Mouse (Mus musculus): ENCODE measurements around the gene Zpr1. TPM values are rescaled to one million over a fixed set of nuclear protein-coding genes. Genes with fewer than 3 reads are reported as not detected.

Gene Zpr1
- total and polyA plus RNA-seq, 3 experiments = 35.7 to 52.0 (median 43.0) TPM

GRCm38 (mm10) chr9:46309121-46309520 is 36.3 kb downstream of the Zpr1 start:
- TF ChIP-seq TAL1 (conservative IDR thresholded peaks at IDR 0.05; ENCODE audit: low read depth, low read length) = no peak
- TF ChIP-seq GATA2 (IDR thresholded peaks at IDR 0.05; ENCODE audit: borderline replicate concordance, low read depth, low read length) = no peak
- TF ChIP-seq CTCF (IDR thresholded peaks at IDR 0.05; ENCODE audit: low read depth, low read length) = 0 out of 2 replicates have a peak, but pooled peaks have one; percentile 21
- H3K4me1 ChIP-seq (ENCODE audit: insufficient read depth, low read depth, low read length) = no peaks in the 10 kb centered on the region
- no peaks in the 10 kb centered on the region for H3K9me3 ChIP-seq (replicated peaks)
- DNase-seq (ENCODE audit: low spot score) = no peak
- H3K27me3 ChIP-seq (ENCODE audit: insufficient read depth, low read length) = peaks cover 64% of the 10 kb centered on the region
- H3K4me3 ChIP-seq (ENCODE audit: low read depth, low read length) = no peak overlapping the region
- ATAC-seq (ENCODE audit: extremely low read depth, insufficient number of reproducible peaks, low FRiP score, poor library complexity, severe bottlenecking) = no peak
- no peaks in the 10 kb centered on the region for H3K36me3 ChIP-seq (replicated peaks)

- no peak for TF ChIP-seq GATA2 (IDR thresholded peaks at IDR 0.05; ENCODE audit: borderline replicate concordance, low read depth, low read length)
- peak; percentile 99 for TF ChIP-seq CTCF (IDR thresholded peaks at IDR 0.05; ENCODE audit: low read depth, low read length)
Measured at GRCm38 (mm10) chr9:46314507-46314906, 41.6 kb downstream of the Zpr1 start.

GRCm38 (mm10) chr9:46314921-46315320 is 42.1 kb downstream of the Zpr1 start:
- no peak for TF ChIP-seq CTCF (IDR thresholded peaks at IDR 0.05; ENCODE audit: low read depth, low read length)
- TF ChIP-seq GATA1 (IDR thresholded peaks at IDR 0.05; ENCODE audit: borderline replicate concordance, low read length) = no peak
- TF ChIP-seq TAL1 (conservative IDR thresholded peaks at IDR 0.05; ENCODE audit: low read depth, low read length) = no peak
- no peak for TF ChIP-seq POLR2AphosphoS5 (IDR thresholded peaks at IDR 0.05; ENCODE audit: insufficient replicate concordance, low read depth, low read length)
- TF ChIP-seq GATA2 (IDR thresholded peaks at IDR 0.05; ENCODE audit: borderline replicate concordance, low read depth, low read length) = no peak
- Histone ChIP-seq H3K9me3 (replicated peaks) (peaks cover 6% of the 10 kb centered on the region; the same call in 1 of the 2 replicates), H3K27me3 (ENCODE audit: insufficient read depth, low read length) (peaks cover 38% of the 10 kb centered on the region), H3K4me1 (ENCODE audit: insufficient read depth, low read depth, low read length) (no peaks in the 10 kb centered on the region), H3K4me3 (ENCODE audit: low read depth, low read length) (no peak overlapping the region), H3K36me3 (replicated peaks) (no peaks in the 10 kb centered on the region)
- DNase-seq (ENCODE audit: low spot score) = no peak
- no peak for ATAC-seq (ENCODE audit: extremely low read depth, insufficient number of reproducible peaks, low FRiP score, poor library complexity, severe bottlenecking)

More at GRCm38 (mm10) chr9:46314507-46314906, 41.6 kb downstream of the Zpr1 start:
- Histone ChIP-seq H3K4me3 (ENCODE audit: low read depth, low read length) (no peak overlapping the region), H3K27me3 (ENCODE audit: insufficient read depth, low read length) (peaks cover 38% of the 10 kb centered on the region), H3K4me1 (ENCODE audit: insufficient read depth, low read depth, low read length) (no peaks in the 10 kb centered on the region), H3K36me3 (replicated peaks) (no peaks in the 10 kb centered on the region), H3K9me3 (replicated peaks) (peaks cover 4% of the 10 kb centered on the region; the same call in 1 of the 2 replicates)
- DNase-seq (ENCODE audit: low spot score) = peak; percentile 50
- ATAC-seq (ENCODE audit: extremely low read depth, insufficient number of reproducible peaks, low FRiP score, poor library complexity, severe bottlenecking) = peak; percentile 54; the same call in 1 of the 2 replicates

- H3K9me3 ChIP-seq (replicated peaks) = peaks cover 10% of the 10 kb centered on the region; the same call in 1 of the 2 replicates
- H3K36me3 ChIP-seq (replicated peaks) = no peaks in the 10 kb centered on the region
- H3K4me1 ChIP-seq (ENCODE audit: insufficient read depth, low read depth, low read length) = no peaks in the 10 kb centered on the region
- no peak for ATAC-seq (ENCODE audit: extremely low read depth, insufficient number of reproducible peaks, low FRiP score, poor library complexity, severe bottlenecking)
- TF ChIP-seq TAL1 (conservative IDR thresholded peaks at IDR 0.05; ENCODE audit: low read depth, low read length) = no peak
- TF ChIP-seq POLR2AphosphoS5 (IDR thresholded peaks at IDR 0.05; ENCODE audit: insufficient replicate concordance, low read depth, low read length) = no peak
- no peak for TF ChIP-seq GATA2 (IDR thresholded peaks at IDR 0.05; ENCODE audit: borderline replicate concordance, low read depth, low read length)
- TF ChIP-seq GATA1 (IDR thresholded peaks at IDR 0.05; ENCODE audit: borderline replicate concordance, low read length) = no peak
- no peak for TF ChIP-seq CTCF (IDR thresholded peaks at IDR 0.05; ENCODE audit: low read depth, low read length)
- peaks cover 35% of the 10 kb centered on the region for H3K27me3 ChIP-seq (ENCODE audit: insufficient read depth, low read length)
- DNase-seq (ENCODE audit: low spot score) = no peak
- no peak overlapping the region for H3K4me3 ChIP-seq (ENCODE audit: low read depth, low read length)
Measured at GRCm38 (mm10) chr9:46315807-46316365, 43.0 kb downstream of the Zpr1 start.

DNA sequence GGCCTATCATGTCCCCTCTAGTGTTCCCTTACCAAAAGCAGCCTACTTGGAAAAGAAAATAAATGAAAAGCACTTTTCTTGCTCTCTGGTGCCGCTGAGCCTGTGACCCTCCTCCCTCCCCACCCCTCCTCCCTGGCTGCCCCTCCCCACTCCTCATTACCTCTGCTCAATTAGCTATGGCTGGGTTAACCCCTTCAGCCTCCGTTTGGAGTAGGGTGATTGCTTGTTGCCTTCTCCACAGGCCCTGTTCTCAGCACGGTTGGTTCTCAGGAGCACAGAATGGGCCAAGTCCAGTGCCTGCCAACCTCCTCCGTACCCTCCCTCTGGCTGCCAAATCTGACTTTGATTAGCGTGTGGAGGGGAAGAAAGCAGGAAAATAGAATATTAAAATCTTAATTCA is 43.5 kb downstream of the Zpr1 start:
- H3K27me3 ChIP-seq (ENCODE audit: insufficient read depth, low read length) = peaks cover 32% of the 10 kb centered on the region
- H3K4me1 ChIP-seq (ENCODE audit: insufficient read depth, low read depth, low read length) = no peaks in the 10 kb centered on the region
- H3K4me3 ChIP-seq (ENCODE audit: low read depth, low read length) = no peak overlapping the region
- no peak for ATAC-seq (ENCODE audit: extremely low read depth, insufficient number of reproducible peaks, low FRiP score, poor library complexity, severe bottlenecking)
- H3K9me3 ChIP-seq (replicated peaks) = peaks cover 10% of the 10 kb centered on the region; the same call in 1 of the 2 replicates
- TF ChIP-seq GATA2 (IDR thresholded peaks at IDR 0.05; ENCODE audit: borderline replicate concordance, low read depth, low read length) (no peak), GATA1 (IDR thresholded peaks at IDR 0.05; ENCODE audit: borderline replicate concordance, low read length) (no peak), TAL1 (conservative IDR thresholded peaks at IDR 0.05; ENCODE audit: low read depth, low read length) (no peak), CTCF (IDR thresholded peaks at IDR 0.05; ENCODE audit: low read depth, low read length) (no peak), POLR2AphosphoS5 (IDR thresholded peaks at IDR 0.05; ENCODE audit: insufficient replicate concordance, low read depth, low read length) (no peak)
- DNase-seq (ENCODE audit: low spot score) = no peak
- H3K36me3 ChIP-seq (replicated peaks) = no peaks in the 10 kb centered on the region

- H3K27me3 ChIP-seq (ENCODE audit: insufficient read depth, low read length) = peaks cover 31% of the 10 kb centered on the region
- no peak for ATAC-seq (ENCODE audit: extremely low read depth, insufficient number of reproducible peaks, low FRiP score, poor library complexity, severe bottlenecking)
Measured at GRCm38 (mm10) chr9:46316909-46317308, 44.0 kb downstream of the Zpr1 start.

More at GRCm38 (mm10) chr9:46316909-46317308, 44.0 kb downstream of the Zpr1 start:
- no peak for DNase-seq (ENCODE audit: low spot score)
- H3K36me3 ChIP-seq (replicated peaks) = no peaks in the 10 kb centered on the region
- no peak overlapping the region for H3K4me3 ChIP-seq (ENCODE audit: low read depth, low read length)
- H3K9me3 ChIP-seq (replicated peaks) = peaks cover 10% of the 10 kb centered on the region; the same call in 1 of the 2 replicates
- TF ChIP-seq GATA1 (IDR thresholded peaks at IDR 0.05; ENCODE audit: borderline replicate concordance, low read length) (no peak), GATA2 (IDR thresholded peaks at IDR 0.05; ENCODE audit: borderline replicate concordance, low read depth, low read length) (no peak), TAL1 (conservative IDR thresholded peaks at IDR 0.05; ENCODE audit: low read depth, low read length) (no peak), CTCF (IDR thresholded peaks at IDR 0.05; ENCODE audit: low read depth, low read length) (no peak), POLR2AphosphoS5 (IDR thresholded peaks at IDR 0.05; ENCODE audit: insufficient replicate concordance, low read depth, low read length) (no peak)
- H3K4me1 ChIP-seq (ENCODE audit: insufficient read depth, low read depth, low read length) = no peaks in the 10 kb centered on the region

All from G1E (cell line).